Mouse (Mus musculus) lung, postnatal 0 days (tissue): Measurements from ENCODE around the gene St3gal3.

ENCODE experiments used
- CTCF ChIP-seq: IDR thresholded peaks from 2 replicates; pipeline ENCODE4 v1.5.1; 2016; ENCODE audit warnings: antibody characterized with exemption, mild to moderate bottlenecking
- EP300 ChIP-seq: IDR thresholded peaks from 2 replicates; pipeline ENCODE4 v1.6.1; 2016; ENCODE audit warnings: antibody characterized with exemption, mild to moderate bottlenecking, control low read depth

DNA sequence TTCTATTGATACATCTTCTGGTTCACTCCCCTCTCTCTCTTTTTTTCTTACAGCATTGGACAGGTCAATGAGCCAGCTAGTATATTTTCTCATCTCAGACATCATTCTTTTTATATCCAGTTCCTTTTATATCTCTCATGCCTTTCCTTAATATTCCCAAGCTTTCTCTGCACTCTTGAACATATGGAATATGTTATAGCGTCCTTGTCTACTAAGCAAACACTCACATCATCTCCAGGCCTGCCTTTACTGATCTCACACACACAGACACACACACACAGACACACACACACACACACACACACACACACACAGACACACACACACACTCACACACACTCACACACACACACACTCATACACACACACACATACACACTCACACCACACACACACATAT, 96.7 kb downstream of the St3gal3 start:
- TF ChIP-seq EP300: no peak
- no peak for TF ChIP-seq CTCF
